Mouse (Mus musculus): Measurements from ENCODE around the gene Mbd5.
A peak's percentile ranks its signal among the peaks of the same experiment; 100 is the strongest.

Gene Mbd5

DNA sequence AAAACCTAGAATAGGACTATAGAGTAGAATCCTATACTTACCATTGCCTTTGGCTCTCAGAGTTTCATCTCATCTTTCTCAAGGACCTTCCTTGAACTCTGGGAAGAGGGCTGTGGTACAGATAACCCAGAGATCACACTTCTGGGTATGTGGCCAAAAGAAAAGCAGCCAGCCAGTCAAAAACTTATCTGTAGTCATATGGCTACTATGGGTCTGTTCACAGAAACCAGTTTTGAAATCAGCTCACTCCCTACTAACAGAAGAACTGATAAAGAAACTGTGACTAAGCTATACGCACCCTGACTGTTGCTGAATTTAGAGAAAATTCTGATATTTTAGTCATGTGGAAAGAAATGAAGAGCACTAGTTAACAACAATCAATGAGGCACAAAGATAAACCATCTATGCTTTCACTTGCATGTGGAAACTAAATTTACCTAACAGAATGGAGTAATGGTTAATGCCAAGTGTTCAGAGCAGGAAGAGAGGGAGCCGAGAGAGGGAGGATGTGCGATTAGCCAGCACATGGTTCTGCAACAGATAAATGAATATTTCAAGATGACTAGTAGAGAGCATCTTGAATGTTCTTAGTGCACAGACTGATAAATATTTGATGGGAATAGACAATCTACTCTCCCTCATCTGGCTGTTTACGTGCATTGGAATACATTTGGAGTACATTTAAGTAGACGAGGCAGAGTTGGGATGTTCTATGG, 211.1 kb downstream of the Mbd5 start:
- DNase-seq (ENCODE audit: extremely low read depth, low read depth) = peak; percentile 30

GRCm38 (mm10) chr2:49169766-49170165, 220.5 kb downstream of the Mbd5 start:
- no peak for DNase-seq (ENCODE audit: extremely low read depth, low read depth)

GRCm38 (mm10) chr2:49177015-49177414, 227.7 kb downstream of the Mbd5 start:
- no peak for DNase-seq (ENCODE audit: extremely low read depth, low read depth)

GRCm38 (mm10) chr2:49190984-49191383, 241.7 kb downstream of the Mbd5 start:
- no peak for DNase-seq (ENCODE audit: extremely low read depth, low read depth)

DNA sequence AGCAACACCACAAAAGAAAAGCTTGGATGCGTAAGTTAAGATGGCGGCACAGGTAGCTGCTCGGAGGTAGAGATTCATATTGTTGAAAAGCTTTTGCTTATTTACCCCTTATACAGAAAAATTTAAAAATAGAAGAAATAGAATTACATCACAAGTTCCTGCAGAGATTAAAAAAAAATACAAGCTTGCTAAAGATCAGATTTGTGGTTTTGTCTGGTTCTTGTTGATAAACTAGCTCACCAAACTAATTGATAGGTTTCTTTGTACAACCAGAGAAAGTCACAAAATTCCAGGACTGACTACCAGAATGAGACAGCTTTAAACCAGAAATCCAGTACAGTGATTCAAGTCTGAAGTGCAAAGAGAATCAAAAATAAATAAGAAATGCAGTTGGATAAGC, 242.4 kb downstream of the Mbd5 start:
- DNase-seq (ENCODE audit: extremely low read depth, low read depth) = no peak

DNA sequence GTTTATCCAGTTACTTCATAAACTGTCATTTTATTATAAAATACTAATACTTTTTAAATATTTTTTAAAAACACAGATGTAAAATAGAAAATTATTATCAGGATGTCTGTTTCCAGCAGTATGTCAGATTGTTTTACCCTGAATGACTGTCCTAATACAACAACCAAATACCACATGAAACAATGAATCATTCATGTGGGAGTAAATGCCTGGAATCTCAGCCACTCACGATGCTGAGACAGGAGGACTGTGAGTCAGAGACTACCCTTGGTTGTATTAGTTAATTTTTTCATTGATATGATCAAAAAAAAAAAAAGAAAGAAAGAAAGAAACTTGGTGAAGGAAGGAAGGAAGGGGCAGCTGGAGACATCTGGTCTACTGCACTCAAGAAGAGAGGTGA, 254.8 kb downstream of the Mbd5 start:
- DNase-seq (ENCODE audit: extremely low read depth, low read depth) = no peak

DNA sequence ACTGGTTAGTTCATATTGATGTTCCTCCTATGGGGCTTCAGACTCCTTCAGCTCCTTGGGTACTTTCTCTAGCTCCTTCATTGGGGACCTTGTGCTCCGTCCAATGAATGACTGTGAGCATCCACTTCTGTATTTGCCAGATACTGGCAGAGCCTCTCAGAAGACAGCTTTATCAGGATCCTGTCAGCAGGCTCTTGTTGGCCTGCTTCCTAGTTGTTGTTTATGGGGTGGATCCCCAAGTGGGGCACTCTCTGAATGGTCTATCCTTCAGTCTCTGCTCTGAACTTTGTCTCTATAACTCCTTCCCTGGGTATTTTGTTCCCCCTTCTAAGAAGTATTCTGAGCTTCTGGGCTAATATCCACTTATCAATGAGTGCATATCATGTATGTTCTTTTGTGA, 256.4 kb downstream of the Mbd5 start:
- peak; percentile 60 for DNase-seq (ENCODE audit: extremely low read depth, low read depth)

- no peak for DNase-seq (ENCODE audit: extremely low read depth, low read depth)
Observed at GRCm38 (mm10) chr2:49209349-49209748, 260.0 kb downstream of the Mbd5 start.

- DNase-seq (ENCODE audit: extremely low read depth, low read depth) = no peak
Observed at GRCm38 (mm10) chr2:49210408-49210807, 261.1 kb downstream of the Mbd5 start.

DNA sequence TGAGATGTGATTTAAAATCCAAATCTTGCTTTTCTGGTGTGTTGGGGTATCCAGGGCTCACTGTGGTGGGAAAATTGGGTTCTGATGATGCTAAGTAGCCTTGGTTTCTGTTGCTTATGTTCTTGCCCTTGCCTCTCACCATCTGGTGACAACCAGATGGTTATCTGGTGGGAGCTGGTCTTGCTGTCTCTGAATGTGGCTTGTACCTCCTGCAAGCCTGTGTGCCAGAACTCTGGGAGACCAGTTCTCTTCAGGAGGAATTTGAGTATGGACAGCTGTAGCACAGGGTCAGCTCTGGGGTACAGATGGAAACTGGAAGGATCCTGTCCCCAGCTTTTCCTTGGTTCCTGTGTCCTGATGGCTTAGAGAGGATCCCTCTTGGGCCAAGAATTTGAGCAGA, 280.4 kb downstream of the Mbd5 start:
- no peak for DNase-seq (ENCODE audit: extremely low read depth, low read depth)

DNA sequence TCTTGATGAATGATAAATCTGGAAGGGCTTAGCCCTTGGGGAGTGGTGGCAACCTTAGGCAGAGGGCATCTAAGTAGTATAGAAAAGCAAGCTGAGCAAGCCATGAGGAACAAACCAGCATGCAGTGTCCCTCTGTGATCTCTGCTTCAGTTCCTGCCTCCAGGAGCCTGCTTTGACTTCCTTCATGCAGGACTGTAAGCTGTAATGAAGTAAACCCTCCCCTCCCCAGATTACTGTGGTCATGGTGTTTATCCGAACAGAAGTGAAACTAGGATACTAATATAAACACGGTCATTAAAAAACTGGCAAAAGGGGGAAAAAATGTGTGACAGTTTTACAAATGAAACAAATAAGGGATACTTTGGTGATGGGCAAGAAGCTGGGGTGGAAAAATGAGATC, 284.8 kb downstream of the Mbd5 start:
- no peak for DNase-seq (ENCODE audit: extremely low read depth, low read depth)

DNA sequence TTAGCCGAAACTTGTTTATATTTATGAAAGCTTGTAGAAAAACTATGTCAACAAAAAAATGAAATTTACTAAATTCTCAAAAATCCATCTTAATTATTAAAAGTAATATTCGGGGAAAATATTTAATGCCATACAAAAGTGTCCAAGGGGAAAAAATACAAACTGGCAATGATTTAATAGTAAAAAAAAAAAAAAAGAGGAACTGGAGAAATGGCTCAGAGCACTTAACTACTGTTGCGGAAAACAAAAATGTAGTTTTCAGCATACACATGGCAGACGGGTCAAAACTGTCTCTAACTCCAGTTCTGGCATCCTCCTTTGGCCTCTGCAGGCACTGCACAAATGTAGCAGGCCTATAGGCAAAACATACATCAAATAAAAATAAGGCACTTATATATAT, 292.4 kb downstream of the Mbd5 start:
- DNase-seq (ENCODE audit: extremely low read depth, low read depth) = no peak

DNA sequence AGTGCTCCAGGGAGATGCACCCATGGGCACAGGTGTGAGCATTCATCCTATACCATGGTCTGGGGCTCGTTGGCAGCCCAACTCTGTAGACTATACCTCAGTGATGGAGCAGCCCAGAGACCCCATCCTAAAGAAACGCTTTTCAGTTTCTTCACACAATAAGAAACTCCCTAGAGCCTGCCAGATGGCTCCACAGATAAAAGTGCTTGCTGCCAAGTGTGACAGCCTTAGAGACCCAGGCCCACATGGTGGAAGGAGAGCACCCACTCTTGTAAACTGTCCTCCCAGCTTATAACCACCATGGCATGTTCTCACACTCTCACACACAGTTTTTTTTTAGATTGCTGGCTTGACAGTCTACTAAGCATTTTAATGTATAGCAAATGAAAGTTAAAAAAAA, 314.8 kb downstream of the Mbd5 start:
- DNase-seq (ENCODE audit: extremely low read depth, low read depth) = no peak

- DNase-seq (ENCODE audit: extremely low read depth, low read depth) = no peak
Observed at GRCm38 (mm10) chr2:49272295-49272967, 323.1 kb downstream of the Mbd5 start.

- no peak for DNase-seq (ENCODE audit: extremely low read depth, low read depth)
Observed at GRCm38 (mm10) chr2:49276017-49276722, 326.9 kb downstream of the Mbd5 start.

GRCm38 (mm10) chr2:49280496-49280895, 331.2 kb downstream of the Mbd5 start:
- no peak for DNase-seq (ENCODE audit: extremely low read depth, low read depth)

DNA sequence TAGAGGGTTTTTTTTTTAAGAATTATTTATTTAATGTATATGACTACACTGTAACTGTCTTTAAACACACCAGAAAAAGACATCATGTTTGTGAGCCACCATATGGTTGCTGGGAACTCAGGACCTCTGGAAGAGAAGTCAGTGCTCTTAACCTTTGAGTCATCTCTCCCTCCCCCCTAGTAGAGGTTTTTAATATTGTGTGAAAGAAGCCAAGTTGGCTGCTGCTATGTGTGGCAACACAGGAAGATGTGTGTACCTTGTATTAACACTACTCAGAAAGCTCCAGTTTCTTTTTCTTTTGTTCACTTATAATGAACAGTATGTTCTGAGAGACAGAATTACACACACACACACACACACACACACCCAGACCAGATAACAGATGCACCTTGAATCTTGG, 334.3 kb downstream of the Mbd5 start:
- no peak for DNase-seq (ENCODE audit: extremely low read depth, low read depth)

- DNase-seq (ENCODE audit: extremely low read depth, low read depth) = no peak
Observed at GRCm38 (mm10) chr2:49286965-49287364, 337.7 kb downstream of the Mbd5 start.

DNA sequence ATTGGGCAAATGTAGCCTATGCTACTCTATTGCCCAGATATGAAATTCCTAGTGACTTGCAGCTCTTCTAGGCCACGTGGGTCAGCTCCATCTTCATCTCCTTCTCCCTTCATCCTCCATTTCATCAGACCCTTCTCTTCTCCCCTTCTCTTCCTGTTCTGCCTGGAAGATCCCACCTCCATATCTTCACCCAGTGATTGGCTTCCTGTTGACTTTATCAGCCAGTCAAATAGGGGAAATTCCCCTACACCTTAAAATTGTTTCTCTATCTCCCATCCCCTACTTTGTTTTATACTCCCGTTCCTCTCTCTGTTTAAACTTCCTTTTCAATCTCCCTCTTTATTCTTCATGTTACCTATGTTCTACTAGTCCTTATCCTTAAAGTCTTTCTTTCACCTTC, 342.4 kb downstream of the Mbd5 start:
- DNase-seq (ENCODE audit: extremely low read depth, low read depth) = no peak

GRCm38 (mm10) chr2:49312629-49313447, 363.5 kb downstream of the Mbd5 start:
- peak; percentile 86 for DNase-seq (ENCODE audit: extremely low read depth, low read depth)

DNA sequence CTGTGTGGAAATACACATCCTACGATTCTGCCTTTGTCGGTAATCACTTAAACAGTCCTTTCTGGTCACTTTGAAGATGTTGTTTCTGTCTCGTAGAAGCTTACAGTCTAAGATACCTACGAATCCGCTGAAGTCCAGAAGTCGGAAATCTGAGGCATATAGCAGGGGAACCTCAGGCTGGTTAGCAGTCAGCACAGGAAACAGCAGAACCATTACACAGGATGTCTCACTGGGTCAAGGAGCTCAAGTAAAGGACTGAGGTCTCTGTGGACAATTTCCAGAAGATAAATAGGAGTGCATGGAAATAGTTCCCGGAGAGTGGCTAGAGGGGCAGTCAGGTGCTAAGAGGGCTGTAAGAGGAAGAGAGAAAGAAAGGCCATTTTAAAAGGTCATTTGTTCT, 384.3 kb downstream of the Mbd5 start:
- DNase-seq (ENCODE audit: extremely low read depth, low read depth) = no peak

DNA sequence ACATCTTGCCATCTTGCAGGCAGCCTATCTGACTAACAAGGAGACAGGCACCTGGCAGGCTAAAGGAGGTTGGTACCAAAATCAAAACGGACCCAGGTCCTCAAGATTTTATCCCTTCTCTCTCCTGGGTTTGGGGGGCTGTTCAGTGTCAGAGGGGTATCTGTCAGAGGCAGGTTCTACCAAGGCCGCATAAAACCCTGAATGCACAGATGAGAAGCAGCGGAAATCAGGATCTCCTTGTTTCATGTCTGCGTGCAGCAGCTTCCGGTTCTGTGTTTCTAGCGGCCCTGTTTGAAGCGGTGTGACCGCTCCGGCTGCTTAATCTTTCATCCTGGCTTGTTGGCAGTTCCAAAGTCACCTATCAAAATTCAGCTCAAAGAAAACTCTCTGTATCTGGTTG, 386.0 kb downstream of the Mbd5 start:
- no peak for DNase-seq (ENCODE audit: extremely low read depth, low read depth)

Measured in MEL-GATA-1-ER (cell line).